ENCODE assay signal across 8 mouse cellular contexts in the genomic region with DNA sequence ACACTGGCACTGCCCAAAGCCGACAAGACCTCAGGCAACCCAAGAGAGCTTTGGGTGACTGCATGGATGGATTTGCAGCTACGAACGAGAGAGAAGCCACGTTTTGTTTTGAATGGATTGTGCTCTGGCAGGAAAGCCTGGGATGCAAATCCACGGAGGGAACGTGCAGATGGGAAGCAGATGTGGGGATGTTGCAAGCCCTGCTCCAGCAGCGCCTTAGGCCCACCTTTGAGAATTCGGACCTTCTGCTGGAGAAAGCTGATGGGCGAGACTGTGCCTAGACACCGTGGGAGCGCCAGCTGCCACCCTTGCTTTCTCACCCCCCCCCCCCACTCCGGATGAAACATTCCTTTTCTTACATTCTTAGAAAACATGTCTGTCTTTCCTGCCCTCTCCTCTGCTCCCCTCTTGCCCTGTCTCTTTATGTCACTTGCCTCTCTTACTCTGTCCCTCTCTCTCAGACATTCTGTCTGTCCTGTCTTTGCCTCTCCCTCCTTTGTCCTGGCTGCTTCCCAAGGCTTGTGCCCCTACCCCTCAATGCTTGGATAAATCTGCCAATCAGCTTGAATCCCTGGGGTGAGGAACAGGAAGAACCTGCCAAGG. TPM values are rescaled to one million over a fixed set of nuclear protein-coding genes. Genes with fewer than 3 reads are reported as not detected.
DNase-seq lines count a peak whose midpoint lies in the region; ATAC-seq and TF ChIP-seq lines count a peak whose summit lies in the region.

No protein-coding gene starts in this region.

- peak; percentile 27 for DNase-seq in hindbrain, embryonic 10.5 days (ENCODE audit: low spot score)
- no peak for DNase-seq in hindbrain, embryonic 11.5 days (ENCODE audit: low spot score)
- DNase-seq in gastrocnemius, adult 2 months = peak; percentile 62
- DNase-seq in skeletal muscle tissue, adult 2 months (ENCODE audit: low read depth, low spot score) = peak; percentile 51
- no peak for DNase-seq in MN1 (ENCODE audit: low spot score)
- DNase-seq in layer of hippocampus, adult 18-20 months (ENCODE audit: low spot score in 2 of 2) = no peak

- H3K36me3 ChIP-seq in hindbrain, embryonic 10.5 days = no peaks in the 10 kb centered on the region
- H3K36me3 ChIP-seq in hindbrain, embryonic 11.5 days (ENCODE audit: control insufficient read depth, insufficient read depth, low read length) = no peaks in the 10 kb centered on the region
- no peaks in the 10 kb centered on the region for H3K36me3 ChIP-seq in hindbrain, embryonic 16.5 days (ENCODE audit: control insufficient read depth, insufficient read depth, low read length)
- no peaks in the 10 kb centered on the region for H3K36me3 ChIP-seq in intestine, postnatal 0 days (ENCODE audit: control insufficient read depth, insufficient read depth)

- peak overlapping the region; percentile 66 for H3K27ac ChIP-seq in hindbrain, embryonic 10.5 days
- H3K27ac ChIP-seq in hindbrain, embryonic 11.5 days (ENCODE audit: low read depth, low read length) = no peak overlapping the region; the same call in 1 of the 2 replicates
- peak overlapping the region; percentile 29; the same call in 1 of the 2 replicates for H3K27ac ChIP-seq in gastrocnemius, adult 2 months
- H3K27ac ChIP-seq in hindbrain, embryonic 16.5 days (ENCODE audit: low read depth, low read length) = peak overlapping the region; percentile 54
- H3K27ac ChIP-seq in intestine, postnatal 0 days (ENCODE audit: low read depth, low read length) = no peak overlapping the region

- H3K9ac ChIP-seq in hindbrain, embryonic 11.5 days (ENCODE audit: low read depth, low read length) = no peak overlapping the region
- no peak overlapping the region for H3K9ac ChIP-seq in hindbrain, embryonic 16.5 days (ENCODE audit: low read depth, low read length)
- H3K9ac ChIP-seq in intestine, postnatal 0 days (ENCODE audit: low read depth, low read length) = no peak overlapping the region

- 65% methylated on average over 12 of the region's 12 CpGs for WGBS in hindbrain, embryonic 10.5 days
- WGBS in hindbrain, embryonic 11.5 days = 62% methylated on average over 12 of the region's 12 CpGs
- WGBS in hindbrain, embryonic 16.5 days = 49% methylated on average over 12 of the region's 12 CpGs
- 74% methylated on average over 12 of the region's 12 CpGs for WGBS in intestine, postnatal 0 days

- H3K4me3 ChIP-seq in hindbrain, embryonic 10.5 days = no peak overlapping the region
- no peak overlapping the region for H3K4me3 ChIP-seq in hindbrain, embryonic 11.5 days (ENCODE audit: low read depth, low read length)
- no peak overlapping the region for H3K4me3 ChIP-seq in gastrocnemius, adult 2 months
- no peak overlapping the region for H3K4me3 ChIP-seq in hindbrain, embryonic 16.5 days (ENCODE audit: low read length)
- no peak overlapping the region for H3K4me3 ChIP-seq in intestine, postnatal 0 days (ENCODE audit: low read depth, low read length)

- no peak for ATAC-seq in hindbrain, embryonic 11.5 days (ENCODE audit: low FRiP score)
- peak; percentile 53 for ATAC-seq in hindbrain, embryonic 16.5 days
- ATAC-seq in intestine, postnatal 0 days = no peak

- H3K4me1 ChIP-seq in hindbrain, embryonic 10.5 days (replicated peaks) = peaks cover 14% of the 10 kb centered on the region
- H3K4me1 ChIP-seq in hindbrain, embryonic 11.5 days (replicated peaks; ENCODE audit: control insufficient read depth, insufficient read depth, low read length) = no peaks in the 10 kb centered on the region
- H3K4me1 ChIP-seq in hindbrain, embryonic 16.5 days (ENCODE audit: control insufficient read depth, insufficient read depth, low read depth, low read length) = peaks cover 8% of the 10 kb centered on the region; the same call in 1 of the 2 replicates
- H3K4me1 ChIP-seq in intestine, postnatal 0 days (replicated peaks; ENCODE audit: control insufficient read depth, insufficient read depth, low read length) = no peaks in the 10 kb centered on the region

- H3K4me2 ChIP-seq in hindbrain, embryonic 11.5 days (replicated peaks; ENCODE audit: low read depth, low read length) = no peak overlapping the region
- H3K4me2 ChIP-seq in hindbrain, embryonic 16.5 days (ENCODE audit: low read length) = no peak overlapping the region
- H3K4me2 ChIP-seq in intestine, postnatal 0 days (replicated peaks; ENCODE audit: low read depth) = no peak overlapping the region

- TF ChIP-seq CTCF in gastrocnemius, adult 2 months (IDR thresholded peaks at IDR 0.05) = no peak
- no peak for TF ChIP-seq CTCF in intestine, postnatal 0 days (IDR thresholded peaks at IDR 0.05; ENCODE audit: low read depth)

- no peaks in the 10 kb centered on the region for H3K9me3 ChIP-seq in hindbrain, embryonic 10.5 days
- no peaks in the 10 kb centered on the region for H3K9me3 ChIP-seq in hindbrain, embryonic 11.5 days (ENCODE audit: control insufficient read depth, low read length)
- H3K9me3 ChIP-seq in hindbrain, embryonic 16.5 days (ENCODE audit: control insufficient read depth, low read length) = no peaks in the 10 kb centered on the region
- H3K9me3 ChIP-seq in intestine, postnatal 0 days (ENCODE audit: control insufficient read depth) = no peaks in the 10 kb centered on the region

- no peaks in the 10 kb centered on the region for H3K27me3 ChIP-seq in hindbrain, embryonic 10.5 days (ENCODE audit: insufficient read depth, poor library complexity, severe bottlenecking)
- H3K27me3 ChIP-seq in hindbrain, embryonic 11.5 days (ENCODE audit: control insufficient read depth, insufficient read depth, low read length) = no peaks in the 10 kb centered on the region
- no peaks in the 10 kb centered on the region for H3K27me3 ChIP-seq in hindbrain, embryonic 16.5 days (replicated peaks; ENCODE audit: control insufficient read depth, insufficient read depth, low read length)
- no peaks in the 10 kb centered on the region for H3K27me3 ChIP-seq in intestine, postnatal 0 days (replicated peaks; ENCODE audit: control insufficient read depth, insufficient read depth, low read length)

- intact Hi-C loops in gastrocnemius, adult 2 months (cut with DNase I) = no loop called here

RNA-seq across cellular contexts. Expression of gene Ltbp2, which starts 30.8 kb away (rescaled TPM):
- 0.12 and 0.17 TPM in 2 replicates for polyA plus RNA-seq in hindbrain, embryonic 10.5 days (2016; fragmentation: Nextera tagmentation; extraction: Ambion mirVana)
- 0.08 and 0.09 TPM in 2 replicates for polyA plus RNA-seq in hindbrain, embryonic 11.5 days (2014; fragmentation: Nextera tagmentation; extraction: Ambion mirVana)
- 1 to 10 TPM in 1 of 2 experiments, under 1 TPM in 1; 0.78 to 1.6 TPM for total RNA-seq in gastrocnemius, adult 2 months (2021)
- polyA plus RNA-seq in hindbrain, embryonic 16.5 days (2015; fragmentation: Nextera tagmentation; extraction: Ambion mirVana) = 0.20 and 0.31 TPM in 2 replicates
- 0.87 and 1.0 TPM in 2 replicates for polyA plus RNA-seq in intestine, postnatal 0 days (2015; fragmentation: Nextera tagmentation; extraction: Ambion mirVana)
- under 1 TPM; 0.27 to 0.43 TPM for total RNA-seq in layer of hippocampus, adult 18-20 months (2021)

Comparison
In these comparisons a context has a peak if more than half of its experiments do, and no peak if none do; other contexts are left out.
1. DNase-seq: peak in hindbrain, embryonic 10.5 days (single experiment), gastrocnemius, adult 2 months (single experiment) and skeletal muscle tissue, adult 2 months (single experiment); none in hindbrain, embryonic 11.5 days (single experiment), MN1 (single experiment) and layer of hippocampus, adult 18-20 months (0 of 2).
2. H3K27ac ChIP-seq: peak in hindbrain, embryonic 10.5 days (single experiment), gastrocnemius, adult 2 months (single experiment) and hindbrain, embryonic 16.5 days (single experiment); none in hindbrain, embryonic 11.5 days (single experiment) and intestine, postnatal 0 days (single experiment).